Mouse (Mus musculus) small intestine, adult 2 months (tissue): ENCODE results near the gene Casp7.

Source experiments
- CTCF ChIP-seq: fragments of 200-500 bp; IDR thresholded peaks from 2 replicates; pipeline ENCODE4 v1.5.1; 2012; ENCODE audit warnings: low read depth, mild to moderate bottlenecking, control low read depth, inconsistent platforms, low read length, moderate library complexity, mixed read lengths; ENCODE audit not compliant: insufficient replicate concordance, insufficient read length; ENCODE audit errors: extremely low read depth
- POLR2A ChIP-seq: fragments of 200-500 bp; IDR thresholded peaks from 2 replicates; pipeline ENCODE4 v1.6.1; 2012; ENCODE audit warnings: low read depth, mild to moderate bottlenecking, control low read depth, inconsistent platforms, low read length, moderate library complexity

- TF ChIP-seq CTCF, result no peak
- TF ChIP-seq POLR2A, result no peak
Measured at GRCm38 (mm10) chr19:56374011-56374410, 22.9 kb upstream of the Casp7 start.
